Mouse (Mus musculus) bone marrow macrophage, adult 2 months (primary cell): ENCODE measurements around the gene Mvb12b.

ENCODE experiments used
- CTCF ChIP-seq: IDR thresholded peaks from 2 replicates; pipeline ENCODE4 v1.5.1; 2012; ENCODE audit warnings: low read depth, mild to moderate bottlenecking, low read length, moderate library complexity
- POLR2A ChIP-seq: IDR thresholded peaks from 2 replicates; pipeline ENCODE4 v1.6.1; 2012; ENCODE audit warnings: mild to moderate bottlenecking, low read depth, low read length, borderline replicate concordance

DNA sequence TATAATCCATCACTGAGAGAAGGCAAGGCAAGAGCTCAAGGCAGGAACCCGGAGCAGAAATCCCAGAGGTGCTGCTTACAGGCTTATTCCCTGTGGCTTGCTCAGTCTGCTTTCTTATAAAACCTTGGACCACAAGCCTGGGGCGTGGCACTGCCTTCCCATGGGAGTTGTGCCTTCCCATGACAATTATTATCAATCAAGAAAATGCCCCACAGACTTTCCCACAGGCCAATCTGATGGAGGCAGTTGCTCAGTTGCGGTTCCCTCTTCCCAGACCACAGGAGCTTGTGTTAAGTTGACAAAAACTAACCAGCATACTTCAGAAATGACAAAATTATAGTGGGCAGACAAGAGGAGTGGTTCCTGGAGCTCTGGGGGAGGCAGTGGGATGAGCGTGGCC is 19.4 kb downstream of the Mvb12b start:
- TF ChIP-seq CTCF (no peak), POLR2A (no peak)
